14 mouse cellular contexts compared by ENCODE assay signal in genomic region chr13:83527921-83528320, GRCm38 (mm10). TPM values are rescaled to one million over a fixed set of nuclear protein-coding genes. Genes with fewer than 3 reads are reported as not detected.
DNase-seq lines count a peak whose midpoint lies in the region; ATAC-seq and TF ChIP-seq lines count a peak whose summit lies in the region.
"Had no signal": no experiment of that assay in that cellular context is flagged by ENCODE, and none has a peak within 500 bp of the region (broad histone marks: within the 10 kb centered on the region; RNA-seq: fewer than 3 reads in every experiment).

No protein-coding gene starts in this region.

- no peak for DNase-seq in heart, embryonic 10.5 days (ENCODE audit: low spot score)
- no peak for DNase-seq in heart, adult 9 months (ENCODE audit: low spot score in 2 of 2)
- no peak for DNase-seq in limb, embryonic 10.5 days (ENCODE audit: low spot score)
- peak; percentile 35 for DNase-seq in brain, embryonic 14.5 days (ENCODE audit: low read depth)
- no peak for DNase-seq in limb, embryonic 14.5 days (ENCODE audit: low spot score)
- no peak for DNase-seq in adrenal gland, postnatal 14 days
- no peak for DNase-seq in adrenal gland, postnatal 36 days
- DNase-seq: cerebellum, adult 9-10 months; kidney, adult 18-20 months; left cerebral cortex, postnatal 4 days; right cerebral cortex, postnatal 14 days; thymus, postnatal 4 days had no signal

- H3K9ac ChIP-seq in limb, embryonic 13.5 days = no peak overlapping the region
- H3K9ac ChIP-seq in limb, embryonic 14.5 days (ENCODE audit: low read depth, low read length, severe bottlenecking) = no peak overlapping the region

- TF ChIP-seq CTCF in brain, embryonic 14.5 days (IDR thresholded peaks at IDR 0.05; ENCODE audit: borderline replicate concordance, extremely low read depth, insufficient read depth, insufficient read length) = no peak

- WGBS in heart, embryonic 10.5 days = 46% methylated on average over 9 of the region's 9 CpGs
- WGBS in limb, embryonic 13.5 days = 84% methylated on average over 9 of the region's 9 CpGs
- 85% methylated on average over 9 of the region's 9 CpGs for WGBS in limb, embryonic 10.5 days
- 86% methylated on average over 9 of the region's 9 CpGs for WGBS in limb, embryonic 14.5 days

- ATAC-seq in limb, embryonic 13.5 days (ENCODE audit: low FRiP score, low read depth) = no peak
- ATAC-seq in limb, embryonic 14.5 days (ENCODE audit: low FRiP score, low read depth) = no peak
- ATAC-seq: activated CD4-positive, CD25-positive, alpha-beta regulatory T cell, adult 4 months had no signal

- no peaks in the 10 kb centered on the region for H3K9me3 ChIP-seq in heart, embryonic 10.5 days
- no peaks in the 10 kb centered on the region for H3K9me3 ChIP-seq in limb, embryonic 13.5 days
- H3K9me3 ChIP-seq in limb, embryonic 10.5 days (replicated peaks) = no peaks in the 10 kb centered on the region
- no peaks in the 10 kb centered on the region for H3K9me3 ChIP-seq in limb, embryonic 14.5 days (ENCODE audit: control insufficient read depth, low read length)

- peak overlapping the region; percentile 32 for H3K4me3 ChIP-seq in heart, embryonic 10.5 days
- no peak overlapping the region for H3K4me3 ChIP-seq in limb, embryonic 13.5 days
- H3K4me3 ChIP-seq in limb, embryonic 10.5 days = no peak overlapping the region
- no peak overlapping the region for H3K4me3 ChIP-seq in limb, embryonic 14.5 days (replicated peaks; ENCODE audit: low read length)

- H3K27ac ChIP-seq in heart, embryonic 10.5 days = peak overlapping the region; percentile 38; the same call in 1 of the 2 replicates
- no peak overlapping the region for H3K27ac ChIP-seq in limb, embryonic 13.5 days
- no peak overlapping the region for H3K27ac ChIP-seq in limb, embryonic 10.5 days
- no peak overlapping the region for H3K27ac ChIP-seq in limb, embryonic 14.5 days (replicated peaks; ENCODE audit: low read depth, low read length)

- no peaks in the 10 kb centered on the region for H3K27me3 ChIP-seq in heart, embryonic 10.5 days (ENCODE audit: insufficient read depth, poor library complexity, severe bottlenecking)
- H3K27me3 ChIP-seq in limb, embryonic 13.5 days = no peaks in the 10 kb centered on the region
- H3K27me3 ChIP-seq in limb, embryonic 10.5 days (ENCODE audit: low read depth, poor library complexity, severe bottlenecking) = peaks cover 9% of the 10 kb centered on the region; the same call in 1 of the 2 replicates
- no peaks in the 10 kb centered on the region for H3K27me3 ChIP-seq in limb, embryonic 14.5 days (ENCODE audit: control insufficient read depth, insufficient read depth, low read length)

- peaks cover 15% of the 10 kb centered on the region for H3K4me1 ChIP-seq in heart, embryonic 10.5 days
- H3K4me1 ChIP-seq in limb, embryonic 13.5 days = 0 out of 2 replicates have a peak, but pooled peaks cover 6% of the 10 kb centered on the region
- no peaks in the 10 kb centered on the region for H3K4me1 ChIP-seq in limb, embryonic 10.5 days
- 0 out of 2 replicates have a peak, but pooled peaks cover 10% of the 10 kb centered on the region for H3K4me1 ChIP-seq in limb, embryonic 14.5 days (ENCODE audit: control insufficient read depth, insufficient read depth, low read length)

- H3K4me2 ChIP-seq in limb, embryonic 13.5 days (replicated peaks) = peak overlapping the region; percentile 41
- peak overlapping the region; percentile 22; the same call in 1 of the 2 replicates for H3K4me2 ChIP-seq in limb, embryonic 14.5 days (replicated peaks; ENCODE audit: low read depth, low read length, severe bottlenecking)

- H3K36me3 ChIP-seq in heart, embryonic 10.5 days = no peaks in the 10 kb centered on the region
- no peaks in the 10 kb centered on the region for H3K36me3 ChIP-seq in limb, embryonic 13.5 days
- no peaks in the 10 kb centered on the region for H3K36me3 ChIP-seq in limb, embryonic 10.5 days
- no peaks in the 10 kb centered on the region for H3K36me3 ChIP-seq in limb, embryonic 14.5 days (ENCODE audit: control insufficient read depth, insufficient read depth, low read length)

- TF ChIP-seq POLR2A in brain, embryonic 14.5 days (IDR thresholded peaks at IDR 0.05; ENCODE audit: borderline replicate concordance, extremely low read depth, insufficient read depth, insufficient read length, poor library complexity, severe bottlenecking) = no peak
- TF ChIP-seq POLR2A in limb, embryonic 14.5 days (IDR thresholded peaks at IDR 0.05; ENCODE audit: borderline replicate concordance, extremely low read depth, insufficient read depth, insufficient read length) = no peak

RNA-seq across cellular contexts. Expression of gene Mef2c, which starts 24.1 kb away (rescaled TPM):
- 100 and 120 TPM in 2 replicates for polyA plus RNA-seq in heart, embryonic 10.5 days (2016; fragmentation: Nextera tagmentation; extraction: Ambion mirVana)
- polyA plus RNA-seq in limb, embryonic 13.5 days (2015; fragmentation: Nextera tagmentation; extraction: Ambion mirVana) = 128 TPM in 2 replicates
- 13.2 and 17.5 TPM in 2 replicates for polyA plus RNA-seq in limb, embryonic 10.5 days (2016; fragmentation: Nextera tagmentation; extraction: Ambion mirVana)
- polyA plus RNA-seq in brain, embryonic 14.5 days (2012; rRNA removed) = 19.4 and 22.5 TPM in 2 replicates
- polyA plus RNA-seq in limb, embryonic 14.5 days (2012; rRNA removed) = 50.0 and 59.3 TPM in 2 replicates
- 137 and 158 TPM in 2 replicates for polyA plus RNA-seq in limb, embryonic 14.5 days (2014; fragmentation: Nextera tagmentation; extraction: Ambion mirVana)
- total RNA-seq in adrenal gland, postnatal 14 days (2021) = 43.2 and 53.7 TPM in 2 replicates
- 10 to 100 TPM; 47.2 to 53.0 TPM for total RNA-seq in adrenal gland, postnatal 36 days (2021)
